Mouse (Mus musculus): Measurements from ENCODE around the gene Arhgap8.
A peak's percentile ranks its signal among the peaks of the same experiment; 100 is the strongest.
"Not testable (repeated sequence)": the region's sequence is repeated elsewhere in the genome, so short reads cannot be mapped to it uniquely, and the experiment has no call there.

Arhgap8 gene

DNA sequence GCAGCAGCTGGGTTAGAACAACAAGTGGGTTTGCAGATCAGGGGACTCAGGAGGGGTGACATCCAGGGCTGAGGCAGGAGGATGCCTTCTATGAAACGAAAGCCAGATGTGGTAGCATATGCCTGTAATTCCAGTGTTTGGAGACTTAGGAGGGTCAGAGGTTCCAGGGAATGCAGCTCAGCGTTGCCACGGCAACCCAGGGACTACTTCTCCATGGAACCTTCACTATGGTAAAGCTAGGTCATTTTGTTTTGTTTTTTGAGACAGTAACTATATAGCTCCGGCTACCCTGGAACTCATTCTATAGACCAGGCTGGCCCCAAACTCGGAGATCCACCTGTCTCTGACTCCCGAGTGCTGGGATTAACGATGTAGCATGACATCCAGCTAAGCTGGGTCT is 18.4 kb downstream of the Arhgap8 start:
- DNase-seq: no peak

DNA sequence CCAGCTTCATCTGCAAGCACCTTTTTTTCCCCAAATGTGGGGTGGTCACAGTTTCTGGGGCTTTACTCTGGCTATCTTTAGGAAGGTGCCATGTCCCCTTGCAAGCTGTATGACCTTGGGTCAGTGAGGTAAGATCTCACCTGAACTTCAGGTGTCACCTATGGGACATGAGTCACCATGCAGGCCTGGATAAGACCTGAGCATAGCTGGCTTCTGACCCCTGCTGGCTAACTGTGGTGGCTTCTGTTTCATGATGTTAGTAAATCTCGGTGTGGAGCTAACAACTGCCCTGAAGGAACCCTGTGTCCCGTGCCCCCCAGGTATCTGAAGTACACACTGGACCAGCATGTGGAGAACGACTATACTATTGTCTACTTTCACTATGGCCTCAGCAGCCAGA is 21.7 kb downstream of the Arhgap8 start:
- no peak for DNase-seq

GRCm38 (mm10) chr15:84743347-84743746 is 23.5 kb downstream of the Arhgap8 start:
- no peak for DNase-seq

DNA sequence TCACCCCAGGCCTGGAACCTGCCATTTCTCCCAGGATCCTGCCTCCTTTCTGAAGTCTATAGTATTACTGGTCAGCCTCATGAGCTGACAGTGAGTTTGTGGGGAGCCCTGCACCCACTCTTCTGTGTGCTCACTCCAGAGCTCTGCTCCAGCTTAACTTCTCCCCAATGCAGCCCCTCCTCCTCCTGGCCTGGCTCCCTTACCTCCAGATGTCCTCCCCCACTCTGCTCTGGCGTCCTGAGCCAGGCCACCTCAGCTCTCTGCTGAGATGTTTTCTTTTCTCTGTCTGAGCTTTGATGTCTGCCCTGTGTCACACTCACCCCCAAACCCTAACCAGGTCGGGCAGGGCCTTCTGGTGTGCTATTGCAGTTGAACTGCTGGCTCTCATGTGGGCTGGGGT is 24.5 kb downstream of the Arhgap8 start:
- DNase-seq: no peak

DNA sequence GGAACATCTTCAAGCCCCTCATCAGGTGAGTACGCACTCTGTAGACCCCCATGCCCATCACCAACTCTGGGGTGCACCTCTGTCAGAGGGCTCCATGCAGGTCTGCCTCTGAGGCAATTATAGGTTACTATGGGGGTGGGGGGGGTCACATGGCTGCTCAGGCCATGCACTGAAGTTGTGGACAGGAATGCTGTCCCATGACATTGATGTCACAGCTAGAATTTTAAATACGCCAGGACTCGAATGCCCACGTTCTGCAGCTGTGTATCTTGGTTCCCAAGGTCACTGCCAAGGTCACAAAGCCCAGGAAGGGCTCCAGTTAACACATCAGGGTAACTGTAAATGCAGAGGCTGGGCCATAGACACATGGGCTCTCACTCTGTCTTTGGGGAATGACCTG is 26.0 kb downstream of the Arhgap8 start:
- DNase-seq: no peak

DNA sequence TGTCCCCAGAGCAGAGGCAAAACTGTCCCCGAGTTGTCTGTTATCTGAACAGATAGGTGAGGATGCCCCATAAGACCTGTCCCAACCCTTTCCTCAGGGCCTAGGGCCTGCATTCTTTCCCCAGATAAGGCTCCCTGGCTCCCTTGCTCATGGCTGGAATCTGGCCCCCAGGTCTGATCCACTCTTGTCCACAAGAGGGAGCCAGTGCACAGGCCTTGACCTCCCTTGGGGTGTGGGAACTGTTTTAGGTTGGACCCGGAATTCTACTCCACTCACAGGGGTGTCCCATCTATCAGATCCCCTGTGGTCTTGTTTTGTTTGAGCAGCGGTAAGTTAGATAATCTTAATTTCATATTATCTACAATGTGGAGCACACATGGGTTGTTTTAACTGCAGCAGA is 35.1 kb downstream of the Arhgap8 start:
- peak in 1 of 2 experiments; percentile 64 for DNase-seq

DNA sequence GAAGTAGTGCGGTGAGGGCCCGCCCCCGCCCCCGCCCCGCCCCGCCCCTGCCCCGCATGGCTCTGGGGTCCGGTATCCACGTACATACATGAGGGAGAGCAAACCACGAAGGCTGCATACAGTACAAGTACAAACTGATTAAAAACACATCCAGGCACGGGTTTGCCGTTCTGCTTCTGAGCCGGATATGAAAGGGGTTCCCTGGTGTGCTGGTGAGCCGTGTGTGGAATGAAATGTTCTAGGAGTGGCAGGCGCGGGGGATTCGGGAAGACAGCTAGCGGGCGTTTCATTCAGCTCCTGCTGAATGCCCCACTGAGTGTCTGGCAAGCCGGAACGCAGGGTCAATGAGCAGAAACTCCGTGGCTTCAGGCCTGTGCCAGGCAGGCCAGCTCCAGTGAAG is 36.6 kb downstream of the Arhgap8 start:
- no peak for DNase-seq

DNA sequence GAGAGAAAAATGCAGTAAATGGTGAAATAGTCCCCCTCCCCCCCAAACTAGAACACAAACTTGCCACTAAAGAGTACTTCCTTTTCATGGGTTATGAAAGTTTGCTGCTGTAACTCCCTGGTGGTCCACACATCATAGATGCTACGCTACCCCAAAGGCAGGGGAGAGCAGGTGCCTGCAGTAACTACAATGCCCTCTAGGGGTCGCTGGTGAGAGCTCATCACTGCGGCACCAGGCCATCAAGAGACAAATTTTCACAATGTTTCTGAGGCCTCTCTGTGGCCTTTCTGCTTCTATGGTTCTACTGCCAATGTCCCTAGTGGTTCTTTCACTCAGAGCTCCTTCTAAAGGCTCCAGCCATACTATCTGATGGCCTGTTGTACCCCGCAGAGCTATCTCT is 38.6 kb downstream of the Arhgap8 start:
- peak in 1 of 2 experiments; percentile 34 for DNase-seq

GRCm38 (mm10) chr15:84762712-84763422 is 43.0 kb downstream of the Arhgap8 start:
- no peak for DNase-seq

DNA sequence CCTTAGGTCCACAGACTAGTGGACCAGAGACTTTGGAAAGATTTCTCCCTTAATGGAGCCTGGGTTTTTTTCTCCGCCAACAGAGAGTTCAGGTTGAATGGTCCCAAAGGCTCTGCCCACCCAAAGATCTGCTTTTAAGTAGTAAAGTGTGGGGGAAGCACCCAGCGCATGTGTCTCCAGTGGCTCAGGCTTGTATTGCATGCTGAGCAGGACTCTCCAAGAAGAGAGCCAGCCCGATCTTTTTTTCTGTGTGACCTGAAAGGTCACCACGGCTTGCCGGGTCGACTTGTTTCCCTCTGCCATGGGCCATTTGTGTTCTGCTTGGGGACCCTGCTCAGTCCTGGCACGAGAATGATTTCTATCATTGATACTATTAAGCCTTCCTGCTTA is 43.6 kb downstream of the Arhgap8 start:
- DNase-seq: no peak

- no peak for DNase-seq
These were observed 46.8 kb downstream of the Arhgap8 start for GRCm38 (mm10) chr15:84766621-84767020.

GRCm38 (mm10) chr15:84768531-84768930 is 48.7 kb downstream of the Arhgap8 start:
- not testable (repeated sequence) for DNase-seq

DNA sequence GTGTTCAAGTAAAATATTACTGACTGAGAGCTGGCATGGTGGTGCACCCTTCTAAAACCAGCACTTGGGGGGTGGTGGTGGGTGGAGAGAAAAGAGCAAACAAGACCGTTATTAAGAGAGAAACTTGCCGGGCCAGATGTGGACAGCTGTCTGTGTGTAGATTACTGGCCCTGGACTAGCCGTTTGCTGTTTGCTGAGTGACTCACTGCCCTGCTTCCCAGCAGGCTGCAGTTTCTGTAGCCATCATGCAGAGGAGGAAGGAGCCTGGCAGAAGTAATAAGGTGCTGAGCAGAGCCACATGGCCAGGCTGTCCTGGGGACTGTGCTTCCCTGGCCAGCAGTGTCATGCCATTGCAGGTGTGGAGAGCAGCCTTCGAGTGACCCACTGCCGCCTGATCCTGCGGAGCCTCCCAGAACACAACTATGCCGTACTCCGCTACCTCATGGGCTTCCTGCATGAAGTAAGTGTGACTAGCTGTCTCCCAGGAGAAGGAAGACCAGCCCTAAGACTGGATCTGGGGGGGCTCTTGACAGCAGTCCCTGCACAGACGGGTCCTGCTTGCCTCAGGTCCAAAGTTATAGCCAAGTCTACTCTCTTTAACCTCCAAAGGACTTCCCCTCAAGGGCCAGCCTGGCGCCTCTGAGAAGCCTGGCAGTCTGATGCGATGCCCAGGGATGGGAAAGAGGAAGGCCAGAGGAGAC is 49.9 kb downstream of the Arhgap8 start:
- no peak for DNase-seq

- no peak for DNase-seq
These were observed 52.6 kb downstream of the Arhgap8 start for GRCm38 (mm10) chr15:84772191-84773111.

DNA sequence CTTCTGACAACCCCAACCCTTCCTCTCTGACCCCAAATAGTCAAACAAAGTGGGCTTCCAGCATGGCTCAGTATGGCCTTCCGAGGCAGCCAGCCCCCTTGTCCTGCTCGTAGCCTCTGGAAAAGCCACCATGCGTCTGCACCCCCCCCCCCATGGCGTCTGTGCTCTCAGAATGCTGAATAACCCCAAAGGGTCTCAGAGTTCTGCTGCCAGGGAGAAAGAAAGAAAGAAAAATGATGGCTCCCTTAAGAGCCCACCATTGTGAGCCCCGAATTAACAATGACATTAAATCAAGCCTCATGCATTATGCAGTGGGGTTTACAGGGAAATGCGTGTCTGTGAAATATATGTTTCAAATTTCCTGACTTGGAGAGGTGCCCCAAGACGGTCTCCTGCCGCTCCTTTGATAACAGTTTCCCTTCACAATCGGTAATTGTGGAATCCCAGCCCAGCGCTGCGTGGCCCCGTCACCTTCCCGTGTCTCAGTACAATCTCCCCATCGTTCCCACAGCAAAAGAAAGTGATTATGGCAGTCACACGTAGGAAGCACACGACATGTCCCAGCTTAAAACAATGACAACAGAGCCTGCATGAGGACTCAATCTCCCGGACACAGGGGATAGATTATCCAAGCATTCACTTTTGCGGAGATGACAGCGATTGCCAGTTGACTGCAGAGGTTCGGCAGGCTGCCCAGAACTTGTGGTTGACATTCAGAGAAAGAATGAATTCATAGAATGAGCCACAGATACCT is 55.7 kb downstream of the Arhgap8 start:
- DNase-seq: no peak

- DNase-seq: no peak
These were observed 58.7 kb downstream of the Arhgap8 start for GRCm38 (mm10) chr15:84778587-84778986.

GRCm38 (mm10) chr15:84784812-84785211 is 65.0 kb downstream of the Arhgap8 start:
- DNase-seq: no peak

GRCm38 (mm10) chr15:84787161-84787560 is 67.3 kb downstream of the Arhgap8 start:
- no peak for DNase-seq

DNA sequence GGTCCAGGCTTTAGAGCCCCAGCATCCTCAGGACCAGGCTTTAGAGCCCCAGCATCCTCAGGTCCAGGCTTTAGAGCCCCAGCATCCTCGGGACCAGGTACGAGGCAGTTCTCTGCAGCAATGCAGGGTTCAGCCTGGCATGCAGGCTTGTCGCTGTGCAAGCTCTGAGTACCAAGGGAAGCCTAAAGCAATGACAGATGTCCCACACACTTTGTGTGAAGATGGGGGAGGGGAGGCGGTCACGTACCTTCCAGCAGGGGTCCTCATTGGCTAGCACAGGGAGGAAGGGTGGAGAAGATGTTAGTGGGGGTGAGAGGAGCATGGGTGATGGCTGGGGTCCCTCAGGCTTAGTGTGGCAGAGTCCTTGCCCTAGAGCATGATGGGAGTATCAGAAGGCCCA is 73.8 kb downstream of the Arhgap8 start:
- no peak for DNase-seq

GRCm38 (mm10) chr15:84800132-84800531 is 80.3 kb downstream of the Arhgap8 start:
- DNase-seq: peak in 1 of 2 experiments; percentile 3

DNA sequence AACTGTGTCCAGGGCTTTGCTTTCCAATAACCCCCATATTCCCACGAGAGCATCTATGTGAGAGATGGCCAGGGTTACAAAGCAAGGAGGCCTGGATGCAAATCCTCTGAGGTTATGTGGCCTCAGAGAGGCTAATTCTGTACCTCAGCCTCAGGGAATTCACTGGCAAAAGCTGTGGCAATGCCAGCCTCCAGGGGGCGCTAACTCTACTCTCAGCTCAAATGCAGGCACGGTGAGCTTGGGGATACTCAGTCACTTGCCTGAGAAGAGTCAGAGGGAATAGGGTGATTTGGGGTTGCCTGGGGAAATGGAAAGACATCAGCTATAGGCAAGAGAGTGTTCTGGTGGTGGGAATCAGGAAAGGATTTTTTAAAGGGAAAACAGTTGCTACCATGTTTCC is 83.8 kb downstream of the Arhgap8 start:
- peak in 1 of 2 experiments; percentile 49 for DNase-seq

GRCm38 (mm10) chr15:84809275-84809952 is 89.6 kb downstream of the Arhgap8 start:
- DNase-seq: no peak

Measured in spleen, adult 18-20 months (tissue).